Mouse (Mus musculus): ENCODE measurements around the gene Klhl4. TPM values are rescaled to one million over a fixed set of nuclear protein-coding genes. Genes with fewer than 3 reads are reported as not detected.
A peak's percentile ranks its signal among the peaks of the same experiment; 100 is the strongest.

Klhl4 gene
- polyA plus RNA-seq (2015; fragmentation: Nextera tagmentation; extraction: Ambion mirVana), result 5.8 and 6.8 TPM in 2 replicates

- DNase-seq (ENCODE audit: low spot score) (peak; percentile 43), ATAC-seq (peak; percentile 78)
- no peaks in the 10 kb centered on the region for H3K27me3 ChIP-seq (replicated peaks; ENCODE audit: insufficient read depth, low read length)
- no peaks in the 10 kb centered on the region for H3K4me1 ChIP-seq (ENCODE audit: insufficient read depth, low read depth, low read length)
- WGBS, result 18% methylated on average over 14 of the region's 14 CpGs
- no peaks in the 10 kb centered on the region for H3K36me3 ChIP-seq (ENCODE audit: insufficient read depth, low read length)
- H3K27ac ChIP-seq (ENCODE audit: low read length), result peak within 1 kb of the TSS; percentile 57
- peak within 1 kb of the TSS; percentile 19; the same call in 1 of the 2 replicates for H3K4me2 ChIP-seq (replicated peaks; ENCODE audit: low read depth, low read length)
- no peak for TF ChIP-seq EP300 (IDR thresholded peaks at IDR 0.05)
- no peak for TF ChIP-seq CTCF (IDR thresholded peaks at IDR 0.05)
- H3K4me3 ChIP-seq (ENCODE audit: low read depth, low read length), result peak within 1 kb of the TSS; percentile 26; the same call in 1 of the 2 replicates
- no peak within 1 kb of the TSS for H3K9ac ChIP-seq (replicated peaks; ENCODE audit: low read depth)
- H3K9me3 ChIP-seq (ENCODE audit: low read length), result no peaks in the 10 kb centered on the region
Observed at GRCm38 (mm10) chrX:114473782-114474731, at the start of gene Klhl4. TSS of gene Klhl4 (plus strand) at chrX:114474333.

- TF ChIP-seq CTCF (IDR thresholded peaks at IDR 0.05) (no peak), EP300 (IDR thresholded peaks at IDR 0.05) (no peak)
- H3K4me3 ChIP-seq (ENCODE audit: low read depth, low read length), result no peak overlapping the region
- no peaks in the 10 kb centered on the region for H3K9me3 ChIP-seq (ENCODE audit: low read length)
- no peak overlapping the region for H3K9ac ChIP-seq (replicated peaks; ENCODE audit: low read depth)
- ATAC-seq, result no peak
- no peaks in the 10 kb centered on the region for H3K27me3 ChIP-seq (replicated peaks; ENCODE audit: insufficient read depth, low read length)
- H3K4me2 ChIP-seq (replicated peaks; ENCODE audit: low read depth, low read length), result no peak overlapping the region
- DNase-seq (ENCODE audit: low spot score), result no peak
- H3K27ac ChIP-seq (ENCODE audit: low read length), result no peak overlapping the region
- H3K4me1 ChIP-seq (ENCODE audit: insufficient read depth, low read depth, low read length), result no peaks in the 10 kb centered on the region
- no peaks in the 10 kb centered on the region for H3K36me3 ChIP-seq (ENCODE audit: insufficient read depth, low read length)
Observed at GRCm38 (mm10) chrX:114484153-114484552, 10.0 kb downstream of the Klhl4 start.

GRCm38 (mm10) chrX:114486691-114487090, 12.6 kb downstream of the Klhl4 start:
- Histone ChIP-seq H3K4me2 (replicated peaks; ENCODE audit: low read depth, low read length) (no peak overlapping the region), H3K27ac (ENCODE audit: low read length) (no peak overlapping the region), H3K4me1 (ENCODE audit: insufficient read depth, low read depth, low read length) (no peaks in the 10 kb centered on the region), H3K9ac (replicated peaks; ENCODE audit: low read depth) (no peak overlapping the region), H3K9me3 (ENCODE audit: low read length) (no peaks in the 10 kb centered on the region), H3K27me3 (replicated peaks; ENCODE audit: insufficient read depth, low read length) (no peaks in the 10 kb centered on the region), H3K4me3 (ENCODE audit: low read depth, low read length) (no peak overlapping the region), H3K36me3 (ENCODE audit: insufficient read depth, low read length) (no peaks in the 10 kb centered on the region)
- TF ChIP-seq EP300 (IDR thresholded peaks at IDR 0.05), result no peak
- DNase-seq (ENCODE audit: low spot score), result no peak
- no peak for ATAC-seq

- 36% methylated on average over 3 of the region's 3 CpGs for WGBS
- Histone ChIP-seq H3K9ac (replicated peaks; ENCODE audit: low read depth) (no peak overlapping the region), H3K4me3 (ENCODE audit: low read depth, low read length) (no peak overlapping the region), H3K9me3 (ENCODE audit: low read length) (no peaks in the 10 kb centered on the region), H3K4me1 (ENCODE audit: insufficient read depth, low read depth, low read length) (no peaks in the 10 kb centered on the region), H3K27ac (ENCODE audit: low read length) (no peak overlapping the region), H3K4me2 (replicated peaks; ENCODE audit: low read depth, low read length) (no peak overlapping the region), H3K36me3 (ENCODE audit: insufficient read depth, low read length) (no peaks in the 10 kb centered on the region), H3K27me3 (replicated peaks; ENCODE audit: insufficient read depth, low read length) (no peaks in the 10 kb centered on the region)
- ATAC-seq, result no peak
- DNase-seq (ENCODE audit: low spot score), result peak; percentile 4
- TF ChIP-seq CTCF (IDR thresholded peaks at IDR 0.05) (peak; percentile 38), EP300 (IDR thresholded peaks at IDR 0.05) (no peak)
Observed at GRCm38 (mm10) chrX:114558141-114558540, 84.0 kb downstream of the Klhl4 start.

- Histone ChIP-seq H3K4me3 (ENCODE audit: low read depth, low read length) (no peak overlapping the region), H3K4me1 (ENCODE audit: insufficient read depth, low read depth, low read length) (no peaks in the 10 kb centered on the region), H3K9me3 (ENCODE audit: low read length) (no peaks in the 10 kb centered on the region), H3K9ac (replicated peaks; ENCODE audit: low read depth) (no peak overlapping the region), H3K36me3 (ENCODE audit: insufficient read depth, low read length) (no peaks in the 10 kb centered on the region), H3K27ac (ENCODE audit: low read length) (no peak overlapping the region), H3K4me2 (replicated peaks; ENCODE audit: low read depth, low read length) (no peak overlapping the region), H3K27me3 (replicated peaks; ENCODE audit: insufficient read depth, low read length) (no peaks in the 10 kb centered on the region)
- ATAC-seq, result no peak
- DNase-seq (ENCODE audit: low spot score), result no peak
- WGBS, result 63% methylated on average over 1 of the region's 1 CpGs
- no peak for TF ChIP-seq EP300 (IDR thresholded peaks at IDR 0.05)
- peak; percentile 21 for TF ChIP-seq CTCF (IDR thresholded peaks at IDR 0.05)
Observed at GRCm38 (mm10) chrX:114582311-114582710, 108.2 kb downstream of the Klhl4 start.
